Mouse (Mus musculus): Measurements from ENCODE around the gene Abcg2. TPM values are rescaled to one million over a fixed set of nuclear protein-coding genes. Genes with fewer than 3 reads are reported as not detected.

The Abcg2 gene
- polyA plus RNA-seq, 1 experiment from 2014 or later = 39.1 TPM

GRCm38 (mm10) chr6:58640333-58641018 lies 56.2 kb downstream of the Abcg2 start:
- WGBS = under 1% methylated on average over 48 of the region's 50 CpGs
- Histone ChIP-seq H3K27ac (peak overlapping the region; percentile 25), H3K36me3 (no peaks in the 10 kb centered on the region), H3K4me2 (replicated peaks) (peak overlapping the region; percentile 84), H3K4me1 (replicated peaks) (peaks cover 8% of the 10 kb centered on the region; the same call in 1 of the 2 replicates), H3K27me3 (no peaks in the 10 kb centered on the region), H3K9me3 (no peaks in the 10 kb centered on the region), H3K9ac (replicated peaks) (peak overlapping the region; percentile 75), H3K4me3 (replicated peaks) (peak overlapping the region; percentile 62)
- peak; percentile 99 for ATAC-seq

- Histone ChIP-seq H3K9me3 (no peaks in the 10 kb centered on the region), H3K4me3 (replicated peaks) (peak overlapping the region; percentile 62), H3K4me2 (replicated peaks) (peak overlapping the region; percentile 84), H3K9ac (replicated peaks) (peak overlapping the region; percentile 75; the same call in 1 of the 2 replicates), H3K27me3 (no peaks in the 10 kb centered on the region), H3K4me1 (replicated peaks) (peaks cover 8% of the 10 kb centered on the region; the same call in 1 of the 2 replicates), H3K36me3 (no peaks in the 10 kb centered on the region), H3K27ac (no peak overlapping the region)
- 58% methylated on average over 11 of the region's 11 CpGs for WGBS
- no peak for ATAC-seq
Measured at GRCm38 (mm10) chr6:58641056-58641799, 56.9 kb downstream of the Abcg2 start.

DNA sequence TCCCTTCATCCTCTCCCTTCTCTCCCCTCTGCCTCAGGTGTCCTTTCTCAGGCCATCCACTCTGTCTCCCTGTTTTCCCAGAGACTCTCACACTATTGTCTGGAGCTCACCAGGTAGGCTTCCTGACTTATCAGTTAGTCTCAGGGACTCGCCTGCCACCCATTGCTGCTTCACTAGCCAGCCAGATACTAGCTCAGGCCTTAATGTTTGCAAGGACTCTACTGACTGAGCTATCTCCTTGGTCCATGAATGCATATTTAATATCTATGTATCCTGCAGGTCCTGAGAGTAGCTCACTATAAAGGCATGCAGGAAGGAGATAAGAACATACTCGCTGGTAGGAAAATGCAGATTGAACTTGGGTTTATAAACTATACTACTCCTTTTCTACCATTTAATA lies 57.9 kb downstream of the Abcg2 start:
- no peak overlapping the region for H3K4me3 ChIP-seq (replicated peaks)
- no peak for ATAC-seq

GRCm38 (mm10) chr6:58644586-58644985 lies 60.3 kb downstream of the Abcg2 start:
- Histone ChIP-seq H3K4me1 (replicated peaks) (peaks cover 8% of the 10 kb centered on the region; the same call in 1 of the 2 replicates), H3K36me3 (no peaks in the 10 kb centered on the region), H3K4me2 (replicated peaks) (no peak overlapping the region), H3K9ac (replicated peaks) (no peak overlapping the region), H3K4me3 (replicated peaks) (no peak overlapping the region), H3K27me3 (no peaks in the 10 kb centered on the region), H3K27ac (no peak overlapping the region), H3K9me3 (no peaks in the 10 kb centered on the region)
- ATAC-seq = no peak
- WGBS = 89% methylated on average over 2 of the region's 2 CpGs

More for the DNA sequence above, 57.9 kb downstream of the Abcg2 start:
- peaks cover 8% of the 10 kb centered on the region; the same call in 1 of the 2 replicates for H3K4me1 ChIP-seq (replicated peaks)
- no peaks in the 10 kb centered on the region for H3K36me3 ChIP-seq
- H3K9ac ChIP-seq (replicated peaks) = no peak overlapping the region
- no peak overlapping the region for H3K4me2 ChIP-seq (replicated peaks)
- 86% methylated on average over 2 of the region's 2 CpGs for WGBS
- H3K27me3 ChIP-seq = no peaks in the 10 kb centered on the region
- H3K27ac ChIP-seq = no peak overlapping the region
- no peaks in the 10 kb centered on the region for H3K9me3 ChIP-seq

GRCm38 (mm10) chr6:58648100-58648749 lies 63.9 kb downstream of the Abcg2 start:
- Histone ChIP-seq H3K4me3 (replicated peaks) (no peak overlapping the region), H3K4me1 (replicated peaks) (no peaks in the 10 kb centered on the region), H3K27ac (no peak overlapping the region), H3K9ac (replicated peaks) (no peak overlapping the region), H3K9me3 (no peaks in the 10 kb centered on the region), H3K27me3 (no peaks in the 10 kb centered on the region), H3K36me3 (no peaks in the 10 kb centered on the region), H3K4me2 (replicated peaks) (no peak overlapping the region)
- WGBS = 85% methylated on average over 3 of the region's 3 CpGs
- no peak for ATAC-seq

DNA sequence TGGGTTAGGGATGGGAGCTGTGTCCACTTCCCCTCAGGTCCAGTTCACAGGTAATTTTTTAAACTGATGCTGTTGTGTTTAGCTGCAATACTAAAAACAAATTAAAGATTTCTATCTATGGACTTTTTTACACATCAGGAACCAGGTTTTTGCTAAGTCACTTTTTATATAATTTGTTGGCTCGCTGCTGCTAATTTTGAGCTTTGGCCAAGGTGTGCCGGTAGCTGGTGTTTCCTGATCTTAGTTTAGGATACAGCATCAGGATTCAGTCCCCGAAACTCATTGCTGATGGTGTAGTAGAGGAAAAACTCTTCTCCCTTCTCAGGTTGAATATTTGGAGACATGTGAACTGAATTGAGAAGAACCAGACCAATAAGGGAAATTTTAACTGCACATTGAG lies 65.8 kb downstream of the Abcg2 start:
- Histone ChIP-seq H3K4me1 (replicated peaks) (no peaks in the 10 kb centered on the region), H3K4me2 (replicated peaks) (no peak overlapping the region), H3K27me3 (no peaks in the 10 kb centered on the region), H3K27ac (no peak overlapping the region), H3K9me3 (no peaks in the 10 kb centered on the region), H3K36me3 (no peaks in the 10 kb centered on the region), H3K9ac (replicated peaks) (no peak overlapping the region), H3K4me3 (replicated peaks) (no peak overlapping the region)
- no peak for ATAC-seq
- 95% methylated on average over 3 of the region's 3 CpGs for WGBS

DNA sequence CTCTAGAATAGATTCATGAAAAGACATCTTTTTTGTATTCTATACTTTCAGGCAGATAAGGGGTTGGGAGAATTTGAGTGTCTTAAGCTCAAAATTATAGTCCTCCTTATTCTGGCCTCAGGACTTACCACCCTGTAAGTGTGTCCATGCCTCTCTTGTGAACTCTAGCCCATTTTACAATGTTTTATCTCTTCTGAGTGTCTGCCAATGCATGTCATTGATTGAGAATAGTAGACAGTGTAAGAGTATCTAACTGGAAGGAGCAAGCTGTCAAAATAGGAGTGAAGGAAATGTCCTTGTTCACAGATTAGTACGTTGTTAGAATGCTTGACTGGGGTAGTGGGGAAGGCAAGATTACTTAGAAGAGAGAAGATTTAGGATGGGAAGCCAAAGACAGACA lies 66.7 kb downstream of the Abcg2 start:
- Histone ChIP-seq H3K4me3 (replicated peaks) (no peak overlapping the region), H3K36me3 (no peaks in the 10 kb centered on the region), H3K9me3 (no peaks in the 10 kb centered on the region), H3K9ac (replicated peaks) (no peak overlapping the region), H3K4me2 (replicated peaks) (no peak overlapping the region), H3K4me1 (replicated peaks) (no peaks in the 10 kb centered on the region), H3K27me3 (no peaks in the 10 kb centered on the region), H3K27ac (no peak overlapping the region)
- WGBS = 86% methylated on average over 1 of the region's 1 CpGs
- ATAC-seq = no peak

DNA sequence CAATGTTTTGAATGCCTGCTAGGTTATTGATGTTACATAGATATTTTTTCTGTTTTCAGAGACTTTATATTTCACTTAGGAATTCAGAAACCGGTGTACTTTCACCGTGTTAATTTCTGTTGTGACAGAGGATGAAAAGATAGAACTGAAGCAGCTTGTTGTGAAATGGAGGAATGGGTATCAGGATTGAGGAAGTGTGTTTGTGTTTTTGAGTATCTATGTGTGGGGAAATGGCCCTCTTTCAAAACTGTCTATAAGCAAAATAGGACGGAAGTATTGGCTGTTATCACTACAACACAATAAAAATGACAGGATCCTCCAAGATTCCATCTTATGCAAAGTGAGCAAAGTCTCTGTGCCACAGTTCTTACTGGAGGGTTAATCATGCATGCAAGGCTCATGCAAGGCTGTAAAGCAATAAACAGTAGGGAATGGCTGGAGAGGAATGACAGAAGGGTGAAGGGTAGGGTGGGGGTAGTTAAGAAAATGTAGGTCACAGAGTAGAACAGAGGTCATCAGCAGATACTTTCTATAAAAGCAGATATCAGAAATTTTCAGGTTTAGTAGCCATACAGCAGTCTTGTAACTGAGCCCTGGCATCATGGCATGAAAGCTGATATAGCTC lies 76.7 kb downstream of the Abcg2 start:
- WGBS = 94% methylated on average over 3 of the region's 3 CpGs
- H3K4me3 ChIP-seq (replicated peaks) = no peak overlapping the region
- no peaks in the 10 kb centered on the region for H3K9me3 ChIP-seq
- no peak overlapping the region for H3K4me2 ChIP-seq (replicated peaks)
- no peaks in the 10 kb centered on the region for H3K4me1 ChIP-seq (replicated peaks)
- H3K27ac ChIP-seq = no peak overlapping the region
- H3K9ac ChIP-seq (replicated peaks) = no peak overlapping the region
- no peaks in the 10 kb centered on the region for H3K27me3 ChIP-seq
- H3K36me3 ChIP-seq = peaks cover 4% of the 10 kb centered on the region; the same call in 1 of the 2 replicates
- no peak for ATAC-seq

DNA sequence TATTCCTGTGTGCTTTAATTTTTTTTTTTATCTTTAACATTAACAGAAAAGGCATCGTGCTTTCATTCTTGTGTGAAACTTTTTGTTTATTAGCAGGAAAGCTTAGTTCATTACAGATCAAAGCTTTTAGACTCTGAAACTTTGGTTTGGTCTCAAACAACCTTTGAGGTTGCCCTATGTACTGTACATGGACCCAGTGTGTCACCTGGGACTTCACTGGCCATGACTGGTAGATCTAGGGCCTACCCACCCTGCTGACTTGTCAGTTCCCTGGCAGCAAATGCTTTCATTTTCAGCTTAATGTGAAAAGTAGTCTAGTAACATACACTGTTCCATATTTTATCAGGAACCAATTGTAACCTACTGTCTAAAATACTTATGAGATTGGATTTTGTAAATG lies 93.5 kb downstream of the Abcg2 start:
- no peaks in the 10 kb centered on the region for H3K36me3 ChIP-seq
- 91% methylated on average over 1 of the region's 1 CpGs for WGBS

DNA sequence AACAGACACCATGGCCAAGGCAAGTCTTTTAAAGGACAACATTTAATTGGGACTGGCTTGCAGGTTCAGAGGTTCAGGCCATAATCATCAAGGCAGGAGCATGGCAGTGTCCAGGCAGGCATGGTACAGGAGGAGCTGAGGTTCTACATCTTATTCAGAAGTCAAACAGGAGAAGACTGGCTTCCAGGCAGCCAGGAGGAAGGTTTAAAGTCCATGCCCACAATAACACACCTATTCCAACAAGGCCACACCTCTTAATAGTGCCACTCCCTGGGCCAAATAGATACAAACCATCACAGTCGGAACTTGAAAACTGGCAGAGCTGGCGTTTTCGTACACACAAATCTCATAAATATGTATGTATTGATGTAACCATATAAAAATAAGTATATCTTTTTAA lies 94.2 kb downstream of the Abcg2 start:
- Histone ChIP-seq H3K4me1 (replicated peaks) (no peaks in the 10 kb centered on the region), H3K27ac (no peak overlapping the region), H3K27me3 (no peaks in the 10 kb centered on the region), H3K4me2 (replicated peaks) (no peak overlapping the region), H3K4me3 (replicated peaks) (no peak overlapping the region), H3K9ac (replicated peaks) (no peak overlapping the region), H3K9me3 (no peaks in the 10 kb centered on the region), H3K36me3 (no peaks in the 10 kb centered on the region)
- 96% methylated on average over 3 of the region's 3 CpGs for WGBS
- ATAC-seq = no peak

More for the DNA sequence above, 93.5 kb downstream of the Abcg2 start:
- no peak overlapping the region for H3K27ac ChIP-seq
- no peaks in the 10 kb centered on the region for H3K4me1 ChIP-seq (replicated peaks)
- H3K9me3 ChIP-seq = no peaks in the 10 kb centered on the region
- H3K9ac ChIP-seq (replicated peaks) = no peak overlapping the region
- ATAC-seq = no peak
- H3K4me2 ChIP-seq (replicated peaks) = no peak overlapping the region
- no peak overlapping the region for H3K4me3 ChIP-seq (replicated peaks)
- no peaks in the 10 kb centered on the region for H3K27me3 ChIP-seq

GRCm38 (mm10) chr6:58691584-58691983 lies 107.3 kb downstream of the Abcg2 start:
- no peak overlapping the region for H3K4me2 ChIP-seq (replicated peaks)
- H3K27ac ChIP-seq = no peak overlapping the region
- peaks cover 5% of the 10 kb centered on the region; the same call in 1 of the 2 replicates for H3K36me3 ChIP-seq
- no peaks in the 10 kb centered on the region for H3K9me3 ChIP-seq
- 78% methylated on average over 2 of the region's 2 CpGs for WGBS
- no peaks in the 10 kb centered on the region for H3K4me1 ChIP-seq (replicated peaks)
- no peak overlapping the region for H3K4me3 ChIP-seq (replicated peaks)
- H3K27me3 ChIP-seq = no peaks in the 10 kb centered on the region
- H3K9ac ChIP-seq (replicated peaks) = no peak overlapping the region
- ATAC-seq = no peak

GRCm38 (mm10) chr6:58694257-58694656 lies 109.9 kb downstream of the Abcg2 start:
- no peak overlapping the region for H3K4me3 ChIP-seq (replicated peaks)
- no peak for ATAC-seq
- no peak overlapping the region for H3K4me2 ChIP-seq (replicated peaks)
- no peak overlapping the region for H3K27ac ChIP-seq
- H3K27me3 ChIP-seq = no peaks in the 10 kb centered on the region
- H3K36me3 ChIP-seq = peaks cover 2% of the 10 kb centered on the region; the same call in 1 of the 2 replicates
- no peaks in the 10 kb centered on the region for H3K4me1 ChIP-seq (replicated peaks)
- H3K9me3 ChIP-seq = no peaks in the 10 kb centered on the region
- H3K9ac ChIP-seq (replicated peaks) = no peak overlapping the region
- WGBS = 96% methylated on average over 2 of the region's 2 CpGs

All from midbrain, embryonic 13.5 days (tissue).